Mouse (Mus musculus) embryonic facial prominence, embryonic 12.5 days (tissue): ENCODE results near the gene Dync2li1. TPM values are rescaled to one million over a fixed set of nuclear protein-coding genes. Genes with fewer than 3 reads are reported as not detected.

Experiments used
- ATAC-seq: fragments of 200-750 bp; cut with Nextera tagmentation; 2 replicates; pipeline ENCODE4 v1.8.0; 2017; ENCODE audit not compliant: insufficient number of reproducible peaks, insufficient read depth, low FRiP score, low TSS enrichment
- H3K27ac ChIP-seq: fragments of 300-500 bp; sonication (generic); 2 replicates; pipeline ENCODE4 v1.5.1; 2016; ENCODE audit warnings: mild to moderate bottlenecking
- H3K27me3 ChIP-seq: fragments of 300-500 bp; sonication (generic); 2 replicates; pipeline ENCODE4 v1.6.1; 2016; ENCODE audit warnings: mild to moderate bottlenecking, moderate library complexity
- H3K36me3 ChIP-seq: fragments of 300-500 bp; sonication (generic); 2 replicates; pipeline ENCODE4 v1.6.1; 2016; ENCODE audit warnings: mild to moderate bottlenecking
- H3K4me1 ChIP-seq: fragments of 300-500 bp; sonication (generic); 2 replicates; pipeline ENCODE4 v1.6.1; 2016
- H3K4me2 ChIP-seq: fragments of 300-500 bp; sonication (generic); replicated peaks from 2 replicates; pipeline ENCODE4 v1.6.1; 2016; ENCODE audit warnings: mild to moderate bottlenecking, moderate library complexity
- H3K4me3 ChIP-seq: fragments of 300-500 bp; sonication (generic); 2 replicates; pipeline ENCODE4 v1.5.1; 2016; ENCODE audit warnings: mild to moderate bottlenecking
- H3K9ac ChIP-seq: fragments of 300-500 bp; sonication (generic); 2 replicates; pipeline ENCODE4 v1.6.1; 2016; ENCODE audit warnings: mild to moderate bottlenecking, moderate library complexity
- H3K9me3 ChIP-seq: fragments of 300-500 bp; sonication (generic); 2 replicates; pipeline ENCODE4 v1.6.1; 2016; ENCODE audit warnings: mild to moderate bottlenecking, moderate library complexity
- WGBS: fragments of 180-500 bp; shearing (Covaris S2); methylation state at CpG from one replicate; pipeline ENCODE4 v1.1.7; 2016; 5-methylcytosine and 5-hydroxymethylcytosine counted together
- polyA plus RNA-seq: library from polyadenylated mRNA; unstranded; fragments of >200 nt; fragmentation: Nextera tagmentation; extraction: Ambion mirVana; gene quantifications from 2 replicates; pipeline ENCODE4 v1.2.1, GENCODE M21; 2016

Dync2li1 gene
- polyA plus RNA-seq, 1 experiment from 2014 or later: 38.4 TPM

DNA sequence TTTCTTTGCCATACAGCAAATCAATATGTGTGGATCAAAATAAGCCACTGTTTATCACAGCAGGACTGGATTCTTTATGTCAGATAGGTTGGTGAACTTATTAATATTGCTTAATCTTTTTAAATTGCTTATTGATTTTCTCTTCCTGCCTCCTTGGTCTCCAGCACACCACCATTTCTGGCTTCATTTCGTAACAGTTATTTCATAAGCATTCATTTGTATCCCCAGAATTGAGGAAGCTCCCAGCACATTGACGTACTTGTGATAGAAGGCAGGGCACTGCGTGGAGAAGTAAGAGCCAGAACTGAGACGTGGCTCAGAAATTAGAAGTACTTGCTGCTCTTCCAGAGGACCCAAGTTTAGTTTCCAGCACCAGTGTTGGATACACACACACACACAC lies 21.3 kb downstream of the Dync2li1 start:
- no peak overlapping the region for H3K27ac ChIP-seq
- no peak for ATAC-seq
- H3K4me2 ChIP-seq: no peak overlapping the region
- no peak overlapping the region for H3K9ac ChIP-seq
- no peaks in the 10 kb centered on the region for H3K27me3 ChIP-seq
- peaks cover 25% of the 10 kb centered on the region for H3K4me1 ChIP-seq
- peaks cover 8% of the 10 kb centered on the region; the same call in 1 of the 2 replicates for H3K36me3 ChIP-seq
- WGBS: 89% methylated on average over 4 of the region's 4 CpGs
- no peaks in the 10 kb centered on the region for H3K9me3 ChIP-seq
- no peak overlapping the region for H3K4me3 ChIP-seq

DNA sequence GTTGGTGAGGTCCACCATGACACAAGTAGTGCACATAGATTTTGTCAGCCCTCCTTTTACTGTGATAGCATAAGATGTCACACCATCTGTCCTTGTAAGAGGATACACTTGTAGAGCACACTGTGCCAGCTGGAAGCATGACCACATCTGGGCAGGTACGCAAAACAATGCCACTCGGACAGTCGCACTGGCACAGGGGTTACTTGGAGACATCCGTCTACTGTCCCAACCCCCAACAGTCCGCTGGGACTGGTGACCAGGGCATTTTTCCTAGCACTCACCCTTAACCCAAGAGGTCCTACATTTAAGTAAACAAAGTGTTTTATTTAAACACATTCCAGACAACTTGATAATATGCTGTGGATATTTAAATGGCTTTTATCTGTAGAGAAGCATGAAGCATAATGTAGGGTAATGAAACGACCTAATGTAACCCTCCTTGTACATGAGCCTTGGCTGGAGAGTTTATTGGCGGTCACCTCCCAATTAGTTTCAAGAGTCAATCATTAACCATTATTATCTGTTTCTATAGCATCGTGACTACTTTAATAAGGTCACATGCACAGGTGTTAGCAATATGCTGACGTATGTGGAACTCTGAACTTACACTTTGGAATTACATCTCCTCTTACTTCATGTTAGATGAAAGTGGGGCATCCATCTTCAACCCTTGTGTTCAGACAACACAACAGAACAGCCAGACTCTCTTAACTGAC lies 24.2 kb downstream of the Dync2li1 start:
- ATAC-seq: no peak
- Histone ChIP-seq H3K4me1 (peaks cover 6% of the 10 kb centered on the region; the same call in 1 of the 2 replicates), H3K36me3 (peaks cover 8% of the 10 kb centered on the region; the same call in 1 of the 2 replicates), H3K4me2 (no peak overlapping the region), H3K9me3 (no peaks in the 10 kb centered on the region), H3K9ac (no peak overlapping the region), H3K27me3 (no peaks in the 10 kb centered on the region), H3K4me3 (no peak overlapping the region), H3K27ac (no peak overlapping the region)
- WGBS: 90% methylated on average over 9 of the region's 9 CpGs

DNA sequence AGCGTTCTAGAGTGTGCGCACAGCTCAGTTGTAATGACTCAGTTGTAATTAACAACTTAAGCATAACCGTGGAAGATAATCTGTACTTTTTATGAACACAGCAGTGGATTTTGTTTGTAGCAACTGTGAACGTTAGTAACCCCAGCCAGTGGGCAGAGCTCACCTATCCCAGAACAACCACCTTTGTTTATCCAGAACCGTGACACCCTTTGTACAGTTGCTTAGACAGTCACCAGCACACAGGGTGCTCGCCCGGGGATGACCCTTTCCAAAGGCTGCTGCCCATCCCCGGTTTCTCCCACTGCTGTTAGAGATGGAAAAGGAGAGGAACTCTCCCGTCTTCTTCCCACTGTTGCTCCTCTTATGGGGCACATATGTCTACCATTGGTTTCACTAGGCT lies 27.2 kb downstream of the Dync2li1 start:
- no peaks in the 10 kb centered on the region for H3K27me3 ChIP-seq
- ATAC-seq: no peak
- no peaks in the 10 kb centered on the region for H3K9me3 ChIP-seq
- H3K36me3 ChIP-seq: peaks cover 8% of the 10 kb centered on the region; the same call in 1 of the 2 replicates
- no peak overlapping the region for H3K9ac ChIP-seq
- H3K4me2 ChIP-seq: no peak overlapping the region
- H3K4me1 ChIP-seq: peaks cover 20% of the 10 kb centered on the region
- H3K27ac ChIP-seq: no peak overlapping the region
- 90% methylated on average over 9 of the region's 9 CpGs for WGBS
- H3K4me3 ChIP-seq: no peak overlapping the region

DNA sequence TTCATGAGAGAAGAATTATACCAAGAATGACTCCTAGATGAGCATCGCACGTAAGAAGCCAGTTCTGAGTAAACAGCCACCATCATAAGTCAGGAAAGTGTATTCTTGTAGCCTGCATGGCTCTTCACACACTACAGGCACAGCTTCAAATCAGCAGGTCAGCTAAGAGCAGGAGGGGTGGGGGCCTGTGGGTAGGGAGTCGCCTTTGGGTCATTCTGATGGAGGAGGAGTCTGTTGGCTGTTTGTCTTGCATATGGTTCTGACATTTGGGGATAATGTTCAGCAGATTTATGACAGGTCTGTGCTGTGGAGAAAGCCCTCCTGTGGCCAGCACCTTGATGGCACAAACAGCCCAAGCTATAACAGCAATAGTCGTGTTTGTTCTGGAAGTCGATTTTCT lies 29.9 kb downstream of the Dync2li1 start:
- no peaks in the 10 kb centered on the region for H3K9me3 ChIP-seq

GRCm38 (mm10) chr17:84656653-84657421 lies 30.5 kb downstream of the Dync2li1 start:
- no peak for ATAC-seq
- Histone ChIP-seq H3K4me1 (peaks cover 23% of the 10 kb centered on the region), H3K27me3 (no peaks in the 10 kb centered on the region), H3K36me3 (0 out of 2 replicates have a peak, but pooled peaks cover 5% of the 10 kb centered on the region), H3K27ac (no peak overlapping the region), H3K4me3 (no peak overlapping the region), H3K4me2 (no peak overlapping the region), H3K9me3 (no peaks in the 10 kb centered on the region), H3K9ac (no peak overlapping the region)
- WGBS: 70% methylated on average over 19 of the region's 19 CpGs

More for the DNA sequence above, 29.9 kb downstream of the Dync2li1 start:
- no peaks in the 10 kb centered on the region for H3K27me3 ChIP-seq
- no peak overlapping the region for H3K4me3 ChIP-seq
- H3K4me2 ChIP-seq: no peak overlapping the region
- ATAC-seq: no peak
- peaks cover 23% of the 10 kb centered on the region for H3K4me1 ChIP-seq
- 77% methylated on average over 5 of the region's 5 CpGs for WGBS
- H3K9ac ChIP-seq: no peak overlapping the region
- H3K27ac ChIP-seq: no peak overlapping the region
- peaks cover 8% of the 10 kb centered on the region; the same call in 1 of the 2 replicates for H3K36me3 ChIP-seq

DNA sequence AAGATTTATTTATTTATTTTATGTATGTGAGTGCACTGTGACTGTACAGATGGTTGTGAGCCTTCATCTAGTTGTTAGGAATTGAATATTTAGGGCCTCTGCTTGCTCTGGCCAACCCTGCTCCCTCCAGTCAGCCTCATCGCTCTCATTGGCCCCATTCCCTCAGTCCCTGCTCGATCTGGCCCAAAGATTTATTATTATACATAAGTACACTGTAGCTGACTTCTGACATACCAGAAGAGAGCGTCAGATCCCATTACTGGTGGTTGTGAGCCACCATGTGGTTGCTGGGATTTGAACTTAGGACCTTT lies 31.1 kb downstream of the Dync2li1 start:
- Histone ChIP-seq H3K4me1 (peaks cover 23% of the 10 kb centered on the region), H3K9me3 (no peaks in the 10 kb centered on the region), H3K9ac (no peak overlapping the region), H3K27me3 (no peaks in the 10 kb centered on the region), H3K4me3 (no peak overlapping the region), H3K27ac (no peak overlapping the region), H3K4me2 (no peak overlapping the region), H3K36me3 (0 out of 2 replicates have a peak, but pooled peaks cover under 1% of the 10 kb centered on the region)
- WGBS: 58% methylated on average over 3 of the region's 3 CpGs
- no peak for ATAC-seq

DNA sequence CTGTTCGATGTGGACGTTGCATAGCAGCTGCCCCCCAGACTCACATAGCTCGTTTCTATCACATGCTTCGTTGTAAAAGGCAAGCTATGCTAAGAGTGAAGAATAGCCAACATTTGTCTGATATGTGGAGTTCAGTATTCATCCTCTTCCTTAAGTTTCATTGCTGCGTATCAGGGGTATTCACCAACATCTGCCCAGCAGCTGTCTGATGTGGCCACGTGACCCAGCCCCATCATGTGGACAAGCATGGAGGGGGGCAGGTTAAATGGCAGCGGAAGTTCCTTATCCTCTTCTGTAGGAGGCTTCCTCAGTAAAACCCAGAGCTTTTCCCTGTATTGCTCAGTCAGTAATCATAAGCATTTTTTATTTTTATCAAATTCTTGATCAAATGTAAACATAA lies 31.5 kb downstream of the Dync2li1 start:
- Histone ChIP-seq H3K36me3 (no peaks in the 10 kb centered on the region), H3K4me2 (no peak overlapping the region), H3K9me3 (no peaks in the 10 kb centered on the region), H3K9ac (no peak overlapping the region), H3K4me1 (peaks cover 23% of the 10 kb centered on the region), H3K27me3 (no peaks in the 10 kb centered on the region), H3K4me3 (no peak overlapping the region), H3K27ac (0 out of 2 replicates have a peak overlapping the region, but pooled peaks have one; percentile 9)
- 40% methylated on average over 7 of the region's 7 CpGs for WGBS
- ATAC-seq: no peak

- WGBS: 22% methylated on average over 5 of the region's 5 CpGs
- no peak overlapping the region for H3K4me3 ChIP-seq
- no peaks in the 10 kb centered on the region for H3K36me3 ChIP-seq
- no peak overlapping the region for H3K27ac ChIP-seq
- H3K9ac ChIP-seq: no peak overlapping the region
- ATAC-seq: no peak
- no peaks in the 10 kb centered on the region for H3K27me3 ChIP-seq
- peaks cover 23% of the 10 kb centered on the region for H3K4me1 ChIP-seq
- H3K4me2 ChIP-seq: no peak overlapping the region
- no peaks in the 10 kb centered on the region for H3K9me3 ChIP-seq
These were observed 31.9 kb downstream of the Dync2li1 start for GRCm38 (mm10) chr17:84658195-84658594.

GRCm38 (mm10) chr17:84658951-84659350 lies 32.7 kb downstream of the Dync2li1 start:
- H3K4me1 ChIP-seq: peaks cover 23% of the 10 kb centered on the region
- no peak overlapping the region for H3K4me3 ChIP-seq
- ATAC-seq: no peak
- H3K9ac ChIP-seq: no peak overlapping the region
- no peaks in the 10 kb centered on the region for H3K27me3 ChIP-seq
- no peaks in the 10 kb centered on the region for H3K36me3 ChIP-seq
- no peaks in the 10 kb centered on the region for H3K9me3 ChIP-seq
- no peak overlapping the region for H3K27ac ChIP-seq
- H3K4me2 ChIP-seq: no peak overlapping the region
- 69% methylated on average over 8 of the region's 8 CpGs for WGBS

- H3K4me3 ChIP-seq: no peak overlapping the region
- no peaks in the 10 kb centered on the region for H3K36me3 ChIP-seq
- ATAC-seq: no peak
- H3K4me1 ChIP-seq: peaks cover 4% of the 10 kb centered on the region; the same call in 1 of the 2 replicates
- H3K27ac ChIP-seq: 0 out of 2 replicates have a peak overlapping the region, but pooled peaks have one; percentile 30
- H3K9me3 ChIP-seq: no peaks in the 10 kb centered on the region
- no peaks in the 10 kb centered on the region for H3K27me3 ChIP-seq
- no peak overlapping the region for H3K9ac ChIP-seq
- WGBS: 43% methylated on average over 10 of the region's 10 CpGs
- H3K4me2 ChIP-seq: no peak overlapping the region
These were observed 38.8 kb downstream of the Dync2li1 start for GRCm38 (mm10) chr17:84665053-84665452.

- WGBS: 22% methylated on average over 9 of the region's 9 CpGs
These were observed 39.4 kb downstream of the Dync2li1 start for GRCm38 (mm10) chr17:84665691-84666090.

GRCm38 (mm10) chr17:84667848-84668247 lies 41.6 kb downstream of the Dync2li1 start:
- Histone ChIP-seq H3K27ac (no peak overlapping the region), H3K4me2 (no peak overlapping the region), H3K4me3 (no peak overlapping the region), H3K27me3 (no peaks in the 10 kb centered on the region), H3K4me1 (peaks cover 6% of the 10 kb centered on the region; the same call in 1 of the 2 replicates), H3K36me3 (no peaks in the 10 kb centered on the region), H3K9me3 (no peaks in the 10 kb centered on the region), H3K9ac (no peak overlapping the region)
- whole genome bisulfite sequencing: 89% methylated on average over 3 of the region's 3 CpGs
- ATAC-seq: no peak

More at GRCm38 (mm10) chr17:84665691-84666090, 39.4 kb downstream of the Dync2li1 start:
- H3K27ac ChIP-seq: no peak overlapping the region
- H3K4me2 ChIP-seq: no peak overlapping the region
- H3K4me3 ChIP-seq: no peak overlapping the region
- no peaks in the 10 kb centered on the region for H3K27me3 ChIP-seq
- no peak for ATAC-seq
- no peaks in the 10 kb centered on the region for H3K9me3 ChIP-seq
- no peaks in the 10 kb centered on the region for H3K36me3 ChIP-seq
- peaks cover 4% of the 10 kb centered on the region; the same call in 1 of the 2 replicates for H3K4me1 ChIP-seq
- no peak overlapping the region for H3K9ac ChIP-seq
